Mouse (Mus musculus): Measurements from ENCODE around the gene Prdm1. TPM values are rescaled to one million over a fixed set of nuclear protein-coding genes. Genes with fewer than 3 reads are reported as not detected.
A peak's percentile ranks its signal among the peaks of the same experiment; 100 is the strongest.

Gene Prdm1
- polyA plus RNA-seq, 1 experiment from 2014 or later = 0.33 TPM

GRCm38 (mm10) chr10:44464563-44464962, 63.7 kb downstream of the Prdm1 start:
- Histone ChIP-seq H3K4me1 (ENCODE audit: control insufficient read depth, insufficient read depth, low read length) (no peaks in the 10 kb centered on the region), H3K36me3 (ENCODE audit: control insufficient read depth, insufficient read depth, low read length) (no peaks in the 10 kb centered on the region), H3K27ac (ENCODE audit: low read depth, low read length) (no peak overlapping the region), H3K9me3 (replicated peaks; ENCODE audit: control insufficient read depth, low read length) (no peaks in the 10 kb centered on the region), H3K4me3 (ENCODE audit: low read depth, low read length) (no peak overlapping the region), H3K4me2 (ENCODE audit: low read length) (no peak overlapping the region), H3K27me3 (replicated peaks; ENCODE audit: control insufficient read depth, insufficient read depth, low read length) (peaks cover 13% of the 10 kb centered on the region), H3K9ac (ENCODE audit: low read length) (no peak overlapping the region)
- ATAC-seq (no peak), DNase-seq (ENCODE audit: low spot score) (no peak)
- 23% methylated on average over 5 of the region's 5 CpGs for WGBS

DNA sequence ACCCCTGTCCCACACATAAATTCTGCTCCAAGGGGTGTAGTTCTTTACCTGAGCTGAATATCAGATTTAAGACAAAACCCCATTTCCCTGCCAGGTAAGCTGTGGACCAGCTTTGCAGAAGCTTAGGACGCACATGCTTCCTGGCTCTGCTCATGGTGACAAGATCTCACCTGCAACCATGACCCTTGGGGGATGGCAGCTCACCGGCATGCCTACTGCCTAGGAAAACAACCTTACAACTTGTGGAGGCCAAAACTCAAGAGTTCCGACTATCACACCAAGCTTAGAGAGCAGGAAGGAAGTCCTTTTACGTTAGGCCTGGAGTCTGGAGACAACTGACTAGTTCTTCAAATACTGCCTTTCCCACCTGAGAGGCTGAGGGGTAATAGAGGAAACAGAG, 64.4 kb downstream of the Prdm1 start:
- H3K9me3 ChIP-seq (replicated peaks; ENCODE audit: control insufficient read depth, low read length) = no peaks in the 10 kb centered on the region
- H3K27me3 ChIP-seq (replicated peaks; ENCODE audit: control insufficient read depth, insufficient read depth, low read length) = peaks cover 13% of the 10 kb centered on the region
- 87% methylated on average over 4 of the region's 4 CpGs for WGBS

GRCm38 (mm10) chr10:44462351-44462750, 66.0 kb downstream of the Prdm1 start:
- no peak for DNase-seq (ENCODE audit: low spot score)
- H3K27me3 ChIP-seq (replicated peaks; ENCODE audit: control insufficient read depth, insufficient read depth, low read length) = peaks cover 18% of the 10 kb centered on the region
- H3K27ac ChIP-seq (ENCODE audit: low read depth, low read length) = no peak overlapping the region
- H3K9me3 ChIP-seq (replicated peaks; ENCODE audit: control insufficient read depth, low read length) = no peaks in the 10 kb centered on the region
- H3K4me3 ChIP-seq (ENCODE audit: low read depth, low read length) = no peak overlapping the region
- no peak overlapping the region for H3K4me2 ChIP-seq (ENCODE audit: low read length)
- ATAC-seq = no peak
- 88% methylated on average over 8 of the region's 8 CpGs for WGBS
- peaks cover 12% of the 10 kb centered on the region; the same call in 1 of the 2 replicates for H3K4me1 ChIP-seq (ENCODE audit: control insufficient read depth, insufficient read depth, low read length)
- no peaks in the 10 kb centered on the region for H3K36me3 ChIP-seq (ENCODE audit: control insufficient read depth, insufficient read depth, low read length)
- no peak overlapping the region for H3K9ac ChIP-seq (ENCODE audit: low read length)

More for the DNA sequence above, 64.4 kb downstream of the Prdm1 start:
- Histone ChIP-seq H3K27ac (ENCODE audit: low read depth, low read length) (no peak overlapping the region), H3K36me3 (ENCODE audit: control insufficient read depth, insufficient read depth, low read length) (no peaks in the 10 kb centered on the region), H3K9ac (ENCODE audit: low read length) (no peak overlapping the region), H3K4me1 (ENCODE audit: control insufficient read depth, insufficient read depth, low read length) (0 out of 2 replicates have a peak, but pooled peaks cover 3% of the 10 kb centered on the region), H3K4me3 (ENCODE audit: low read depth, low read length) (no peak overlapping the region), H3K4me2 (ENCODE audit: low read length) (no peak overlapping the region)
- no peak for ATAC-seq
- no peak for DNase-seq (ENCODE audit: low spot score)

- 88% methylated on average over 6 of the region's 6 CpGs for WGBS
- DNase-seq (ENCODE audit: low spot score) (no peak), ATAC-seq (no peak)
- no peaks in the 10 kb centered on the region for H3K9me3 ChIP-seq (replicated peaks; ENCODE audit: control insufficient read depth, low read length)
- H3K9ac ChIP-seq (ENCODE audit: low read length) = no peak overlapping the region
- no peak overlapping the region for H3K27ac ChIP-seq (ENCODE audit: low read depth, low read length)
- peaks cover 31% of the 10 kb centered on the region for H3K27me3 ChIP-seq (replicated peaks; ENCODE audit: control insufficient read depth, insufficient read depth, low read length)
- H3K4me1 ChIP-seq (ENCODE audit: control insufficient read depth, insufficient read depth, low read length) = peaks cover 18% of the 10 kb centered on the region; the same call in 1 of the 2 replicates
- no peaks in the 10 kb centered on the region for H3K36me3 ChIP-seq (ENCODE audit: control insufficient read depth, insufficient read depth, low read length)
- H3K4me3 ChIP-seq (ENCODE audit: low read depth, low read length) = no peak overlapping the region
- H3K4me2 ChIP-seq (ENCODE audit: low read length) = no peak overlapping the region
Observed at GRCm38 (mm10) chr10:44461063-44461462, 67.2 kb downstream of the Prdm1 start.

DNA sequence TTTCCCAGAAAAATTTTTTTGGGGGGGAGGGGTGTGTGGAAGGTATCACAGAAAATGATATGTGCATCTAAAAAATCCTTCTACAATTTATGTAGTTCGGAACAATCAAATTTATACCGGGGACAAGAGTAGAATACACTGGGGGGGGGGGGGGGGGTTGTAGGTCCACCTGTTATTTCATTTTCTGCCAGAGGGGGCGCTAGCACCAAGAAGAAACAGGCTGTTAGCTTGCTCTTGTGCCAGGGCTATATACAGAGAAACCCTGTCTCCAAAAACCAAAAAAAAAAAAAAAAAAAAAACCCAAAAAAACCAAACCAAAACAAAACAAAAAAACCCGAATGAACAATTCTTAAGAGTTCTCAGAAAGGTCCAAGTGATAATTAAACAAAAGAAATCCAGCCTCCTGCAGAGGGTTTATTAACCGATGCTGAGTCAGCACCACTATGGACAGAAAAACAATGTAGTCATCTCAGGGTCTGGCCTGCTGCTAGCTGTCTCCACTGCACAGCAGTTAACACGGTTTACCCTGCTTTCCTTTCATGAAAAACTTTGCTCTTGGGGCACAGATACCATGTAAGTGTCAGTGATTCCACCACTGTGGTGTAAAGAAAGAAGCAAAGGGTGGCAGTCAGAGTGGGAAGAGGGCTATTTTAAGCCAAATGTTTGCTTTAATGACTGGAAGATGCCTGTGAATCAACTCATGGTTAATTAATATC, 68.0 kb downstream of the Prdm1 start:
- peaks cover 36% of the 10 kb centered on the region for H3K27me3 ChIP-seq (replicated peaks; ENCODE audit: control insufficient read depth, insufficient read depth, low read length)
- DNase-seq (ENCODE audit: low spot score) (peak; percentile 54), ATAC-seq (no peak)
- H3K4me1 ChIP-seq (ENCODE audit: control insufficient read depth, insufficient read depth, low read length) = peaks cover 18% of the 10 kb centered on the region; the same call in 1 of the 2 replicates
- no peaks in the 10 kb centered on the region for H3K36me3 ChIP-seq (ENCODE audit: control insufficient read depth, insufficient read depth, low read length)
- no peak overlapping the region for H3K4me2 ChIP-seq (ENCODE audit: low read length)
- H3K4me3 ChIP-seq (ENCODE audit: low read depth, low read length) = no peak overlapping the region
- WGBS = 16% methylated on average over 6 of the region's 6 CpGs
- no peak overlapping the region for H3K27ac ChIP-seq (ENCODE audit: low read depth, low read length)
- H3K9me3 ChIP-seq (replicated peaks; ENCODE audit: control insufficient read depth, low read length) = no peaks in the 10 kb centered on the region
- no peak overlapping the region for H3K9ac ChIP-seq (ENCODE audit: low read length)

DNA sequence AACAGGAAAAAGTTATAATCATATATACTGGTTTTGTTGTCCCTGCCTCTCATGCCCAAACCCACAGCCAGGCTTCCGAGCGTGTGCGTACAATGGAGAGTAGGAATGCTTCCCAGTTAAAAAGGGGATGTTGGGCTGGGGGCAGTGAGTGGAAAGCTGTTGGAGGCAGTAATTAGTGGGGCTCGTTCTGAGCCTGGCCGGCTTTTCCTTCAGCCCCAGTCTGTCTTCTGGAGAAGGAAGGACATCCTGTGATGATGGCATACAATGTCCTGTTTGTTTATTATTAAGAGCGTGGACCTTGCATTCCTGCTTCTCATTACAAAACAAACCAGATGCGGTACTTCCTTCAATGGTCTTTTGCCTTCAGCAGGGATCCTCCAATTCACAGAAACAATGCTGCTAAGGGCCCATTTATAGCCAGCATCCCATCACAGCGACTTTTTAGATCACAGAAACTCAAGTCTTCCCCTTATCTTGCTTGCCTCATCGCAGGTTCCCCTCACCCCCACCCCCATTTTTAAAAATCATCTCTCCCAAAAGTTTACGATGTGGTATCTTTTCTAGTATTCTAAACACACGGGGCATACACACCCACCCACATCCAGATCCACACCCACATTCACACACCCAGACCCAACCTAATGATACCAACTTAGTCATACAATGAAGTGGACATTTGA, 68.8 kb downstream of the Prdm1 start:
- Histone ChIP-seq H3K4me2 (ENCODE audit: low read length) (peak overlapping the region; percentile 99), H3K36me3 (ENCODE audit: control insufficient read depth, insufficient read depth, low read length) (no peaks in the 10 kb centered on the region), H3K9ac (ENCODE audit: low read length) (no peak overlapping the region), H3K9me3 (replicated peaks; ENCODE audit: control insufficient read depth, low read length) (no peaks in the 10 kb centered on the region), H3K4me1 (ENCODE audit: control insufficient read depth, insufficient read depth, low read length) (peaks cover 18% of the 10 kb centered on the region; the same call in 1 of the 2 replicates), H3K4me3 (ENCODE audit: low read depth, low read length) (peak overlapping the region; percentile 52; the same call in 1 of the 2 replicates), H3K27ac (ENCODE audit: low read depth, low read length) (no peak overlapping the region), H3K27me3 (replicated peaks; ENCODE audit: control insufficient read depth, insufficient read depth, low read length) (peaks cover 30% of the 10 kb centered on the region)
- ATAC-seq (0 out of 2 replicates have a peak, but pooled peaks have one; percentile 24), DNase-seq (ENCODE audit: low spot score) (peak; percentile 37)
- 9% methylated on average over 11 of the region's 11 CpGs for WGBS

- H3K36me3 ChIP-seq (ENCODE audit: control insufficient read depth, insufficient read depth, low read length) = no peaks in the 10 kb centered on the region
- ATAC-seq = peak; percentile 86
- H3K9me3 ChIP-seq (replicated peaks; ENCODE audit: control insufficient read depth, low read length) = no peaks in the 10 kb centered on the region
- no peak overlapping the region for H3K27ac ChIP-seq (ENCODE audit: low read depth, low read length)
- peak overlapping the region; percentile 99 for H3K4me2 ChIP-seq (ENCODE audit: low read length)
- peak; percentile 71 for DNase-seq (ENCODE audit: low spot score)
- H3K4me1 ChIP-seq (ENCODE audit: control insufficient read depth, insufficient read depth, low read length) = peaks cover 18% of the 10 kb centered on the region; the same call in 1 of the 2 replicates
- under 1% methylated on average over 54 of the region's 54 CpGs for WGBS
- H3K4me3 ChIP-seq (ENCODE audit: low read depth, low read length) = peak overlapping the region; percentile 52
- peak overlapping the region; percentile 52 for H3K9ac ChIP-seq (ENCODE audit: low read length)
- H3K27me3 ChIP-seq (replicated peaks; ENCODE audit: control insufficient read depth, insufficient read depth, low read length) = peaks cover 28% of the 10 kb centered on the region
Observed at GRCm38 (mm10) chr10:44458534-44459315, 69.6 kb downstream of the Prdm1 start.

DNA sequence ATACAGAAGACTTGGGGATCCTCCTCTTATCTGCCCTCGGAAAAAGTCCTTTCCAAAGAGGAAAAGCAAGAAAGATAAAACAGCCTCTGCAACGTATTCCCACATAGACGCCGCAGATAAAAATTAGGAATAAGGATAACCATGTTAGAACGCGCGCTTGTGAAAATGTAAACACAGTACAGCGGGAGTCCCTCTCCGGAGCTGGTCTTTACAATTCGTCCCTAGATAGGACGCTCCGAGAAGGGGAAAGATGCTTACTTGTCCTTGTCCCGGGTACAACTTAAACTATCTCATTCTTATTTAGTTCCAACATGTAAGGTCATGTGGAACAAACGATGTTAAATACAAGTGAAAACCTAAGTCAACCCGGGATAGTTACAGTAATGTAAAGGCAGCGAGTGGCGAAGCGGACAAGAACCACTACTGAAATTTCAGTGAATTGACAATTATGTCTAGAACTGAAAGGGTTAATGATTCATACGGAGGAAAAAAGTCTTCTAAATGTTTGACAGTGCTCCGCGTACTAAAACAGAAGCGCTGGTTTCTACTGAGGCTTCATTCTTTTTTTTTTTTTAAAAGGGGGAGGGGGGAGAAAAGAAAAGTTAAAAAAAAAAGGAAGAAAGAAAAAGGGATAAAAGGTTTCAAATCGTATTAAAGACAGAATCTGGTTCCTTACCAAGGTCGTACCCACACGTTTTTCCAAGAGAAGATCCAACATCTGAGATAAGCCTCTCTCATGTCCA, 70.3 kb downstream of the Prdm1 start:
- H3K27ac ChIP-seq (ENCODE audit: low read depth, low read length) = no peak overlapping the region
- DNase-seq (ENCODE audit: low spot score) = peak; percentile 32
- no peak for ATAC-seq
- WGBS = under 1% methylated on average over 25 of the region's 25 CpGs
- no peaks in the 10 kb centered on the region for H3K9me3 ChIP-seq (replicated peaks; ENCODE audit: control insufficient read depth, low read length)
- H3K4me1 ChIP-seq (ENCODE audit: control insufficient read depth, insufficient read depth, low read length) = peaks cover 18% of the 10 kb centered on the region; the same call in 1 of the 2 replicates
- H3K27me3 ChIP-seq (replicated peaks; ENCODE audit: control insufficient read depth, insufficient read depth, low read length) = peaks cover 28% of the 10 kb centered on the region
- H3K36me3 ChIP-seq (ENCODE audit: control insufficient read depth, insufficient read depth, low read length) = no peaks in the 10 kb centered on the region
- H3K4me3 ChIP-seq (ENCODE audit: low read depth, low read length) = peak overlapping the region; percentile 52
- peak overlapping the region; percentile 52 for H3K9ac ChIP-seq (ENCODE audit: low read length)
- peak overlapping the region; percentile 99 for H3K4me2 ChIP-seq (ENCODE audit: low read length)

All from forebrain, embryonic 14.5 days (tissue).